Mouse (Mus musculus): ENCODE results near the gene Otof. TPM values are rescaled to one million over a fixed set of nuclear protein-coding genes. Genes with fewer than 3 reads are reported as not detected.

Gene Otof
- polyA plus RNA-seq, 1 experiment = 0.23 TPM

GRCm38 (mm10) chr5:30465861-30466260 is 4.1 kb upstream of the Otof start, which contains the start of gene 1700001C02Rik:
TSS of gene 1700001C02Rik (plus strand) at chr5:30466047.
- no peak within 1 kb of the TSS; the same call in 1 of the 2 replicates for H3K27ac ChIP-seq (ENCODE audit: control insufficient read depth, insufficient read depth, low read depth, low read length)
- H3K4me1 ChIP-seq (ENCODE audit: control insufficient read depth, insufficient read depth, low read length) = peaks cover 15% of the 10 kb centered on the region
- H3K36me3 ChIP-seq (ENCODE audit: control insufficient read depth, insufficient read depth, low read length) = no peaks in the 10 kb centered on the region
- no peaks in the 10 kb centered on the region for H3K27me3 ChIP-seq (ENCODE audit: control insufficient read depth, insufficient read depth, low read length)
- H3K4me3 ChIP-seq (ENCODE audit: control insufficient read depth, low read depth, low read length) = peak within 1 kb of the TSS; percentile 88
- TF ChIP-seq CTCF (IDR thresholded peaks at IDR 0.05; ENCODE audit: control insufficient read depth, insufficient read depth, insufficient replicate concordance, low read depth, low read length) (no peak), POLR2A (IDR thresholded peaks at IDR 0.05; ENCODE audit: control insufficient read depth, low read depth, low read length) (peak; percentile 72; the same call in 1 of the 2 replicates)

- no peaks in the 10 kb centered on the region; the same call in 1 of the 2 replicates for H3K4me1 ChIP-seq (ENCODE audit: control insufficient read depth, insufficient read depth, low read length)
- TF ChIP-seq CTCF (IDR thresholded peaks at IDR 0.05; ENCODE audit: control insufficient read depth, insufficient read depth, insufficient replicate concordance, low read depth, low read length) (no peak), POLR2A (IDR thresholded peaks at IDR 0.05; ENCODE audit: control insufficient read depth, low read depth, low read length) (no peak)
- no peak overlapping the region for H3K27ac ChIP-seq (ENCODE audit: control insufficient read depth, insufficient read depth, low read depth, low read length)
- no peak overlapping the region for H3K4me3 ChIP-seq (ENCODE audit: control insufficient read depth, low read depth, low read length)
- no peaks in the 10 kb centered on the region for H3K36me3 ChIP-seq (ENCODE audit: control insufficient read depth, insufficient read depth, low read length)
- H3K27me3 ChIP-seq (ENCODE audit: control insufficient read depth, insufficient read depth, low read length) = no peaks in the 10 kb centered on the region
Observed at GRCm38 (mm10) chr5:30460155-30460554, 1.6 kb downstream of the Otof start.

DNA sequence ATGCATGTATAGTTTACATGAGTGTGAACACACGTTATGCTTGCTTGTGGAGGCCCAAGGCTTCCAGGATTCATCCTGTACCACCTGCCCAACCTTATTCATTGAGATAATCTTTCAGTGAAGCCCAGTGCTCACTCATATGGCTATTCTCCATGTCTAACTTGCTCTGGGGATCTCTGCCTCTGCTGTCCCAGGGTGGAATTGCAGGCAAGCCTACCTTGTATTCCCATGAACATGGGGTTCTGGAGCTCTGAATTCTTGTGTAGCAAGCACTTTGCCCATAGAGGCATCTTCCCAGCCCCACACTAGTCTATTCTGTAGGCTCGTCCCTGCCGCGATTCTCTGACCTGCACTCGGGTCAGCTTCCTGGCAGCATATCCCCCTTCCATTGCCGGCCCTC is 5.7 kb downstream of the Otof start:
- Histone ChIP-seq H3K27ac (ENCODE audit: control insufficient read depth, insufficient read depth, low read depth, low read length) (no peak overlapping the region), H3K4me3 (ENCODE audit: control insufficient read depth, low read depth, low read length) (no peak overlapping the region), H3K27me3 (ENCODE audit: control insufficient read depth, insufficient read depth, low read length) (no peaks in the 10 kb centered on the region), H3K36me3 (ENCODE audit: control insufficient read depth, insufficient read depth, low read length) (no peaks in the 10 kb centered on the region), H3K4me1 (ENCODE audit: control insufficient read depth, insufficient read depth, low read length) (no peaks in the 10 kb centered on the region)
- TF ChIP-seq CTCF (IDR thresholded peaks at IDR 0.05; ENCODE audit: control insufficient read depth, insufficient read depth, insufficient replicate concordance, low read depth, low read length) (no peak), POLR2A (IDR thresholded peaks at IDR 0.05; ENCODE audit: control insufficient read depth, low read depth, low read length) (no peak)

DNA sequence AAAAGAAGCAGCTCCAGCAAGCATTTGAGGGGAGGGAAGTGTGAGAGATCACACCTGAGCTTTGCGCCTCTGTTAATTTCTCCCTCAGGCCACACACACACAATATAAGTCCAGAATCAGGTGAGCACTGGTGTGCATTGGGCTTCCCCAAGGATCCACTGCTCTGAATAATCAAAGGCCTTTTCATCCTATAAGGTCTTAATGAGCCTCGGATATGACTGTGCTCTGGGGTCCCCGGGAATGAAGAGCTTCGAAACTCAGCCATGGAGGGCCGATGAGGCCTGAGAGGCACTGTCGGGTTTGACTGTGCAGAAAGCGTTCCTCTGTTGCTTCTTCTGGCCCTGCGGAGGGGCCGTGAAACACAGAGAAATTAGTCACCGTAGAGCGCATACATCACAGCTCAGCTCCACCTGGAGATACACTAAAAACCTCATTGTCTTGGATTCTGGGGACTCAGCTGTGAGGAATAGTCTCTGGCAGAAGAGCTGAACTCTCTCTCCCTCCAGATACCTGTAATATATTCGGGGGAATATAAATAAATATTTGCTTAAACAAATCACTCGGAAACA is 17.3 kb downstream of the Otof start:
- TF ChIP-seq CTCF (IDR thresholded peaks at IDR 0.05; ENCODE audit: control insufficient read depth, insufficient read depth, insufficient replicate concordance, low read depth, low read length) = no peak
- TF ChIP-seq POLR2A (IDR thresholded peaks at IDR 0.05; ENCODE audit: control insufficient read depth, low read depth, low read length) = no peak
- Histone ChIP-seq H3K27ac (ENCODE audit: control insufficient read depth, insufficient read depth, low read depth, low read length) (no peak overlapping the region), H3K27me3 (ENCODE audit: control insufficient read depth, insufficient read depth, low read length) (no peaks in the 10 kb centered on the region), H3K36me3 (ENCODE audit: control insufficient read depth, insufficient read depth, low read length) (no peaks in the 10 kb centered on the region), H3K4me1 (ENCODE audit: control insufficient read depth, insufficient read depth, low read length) (no peaks in the 10 kb centered on the region), H3K4me3 (ENCODE audit: control insufficient read depth, low read depth, low read length) (no peak overlapping the region)

DNA sequence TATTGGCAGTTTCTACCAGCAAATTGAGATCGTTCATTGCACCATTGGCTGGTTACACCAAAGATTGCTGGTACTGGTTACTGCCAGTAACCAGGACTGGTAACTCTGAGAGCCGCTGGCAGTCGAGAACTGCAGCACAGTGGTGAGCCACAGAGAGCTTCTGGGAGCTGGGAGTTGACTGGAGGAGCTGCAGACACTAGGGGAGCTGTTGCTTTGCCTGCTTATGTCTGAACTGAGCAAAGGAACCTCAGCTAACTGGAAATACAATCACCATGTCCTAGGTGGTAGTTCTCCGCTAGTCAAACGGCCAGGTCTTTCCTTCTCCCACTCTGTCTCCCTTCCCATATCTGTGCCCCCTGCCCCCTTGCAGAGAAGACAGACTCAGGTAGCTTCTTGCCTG is 19.5 kb downstream of the Otof start:
- no peaks in the 10 kb centered on the region for H3K27me3 ChIP-seq (ENCODE audit: control insufficient read depth, insufficient read depth, low read length)
- no peak overlapping the region for H3K27ac ChIP-seq (ENCODE audit: control insufficient read depth, insufficient read depth, low read depth, low read length)
- H3K4me3 ChIP-seq (ENCODE audit: control insufficient read depth, low read depth, low read length) = no peak overlapping the region
- TF ChIP-seq POLR2A (IDR thresholded peaks at IDR 0.05; ENCODE audit: control insufficient read depth, low read depth, low read length) (no peak), CTCF (IDR thresholded peaks at IDR 0.05; ENCODE audit: control insufficient read depth, insufficient read depth, insufficient replicate concordance, low read depth, low read length) (peak; percentile 25; the same call in 1 of the 2 replicates)
- H3K4me1 ChIP-seq (ENCODE audit: control insufficient read depth, insufficient read depth, low read length) = no peaks in the 10 kb centered on the region
- H3K36me3 ChIP-seq (ENCODE audit: control insufficient read depth, insufficient read depth, low read length) = no peaks in the 10 kb centered on the region

DNA sequence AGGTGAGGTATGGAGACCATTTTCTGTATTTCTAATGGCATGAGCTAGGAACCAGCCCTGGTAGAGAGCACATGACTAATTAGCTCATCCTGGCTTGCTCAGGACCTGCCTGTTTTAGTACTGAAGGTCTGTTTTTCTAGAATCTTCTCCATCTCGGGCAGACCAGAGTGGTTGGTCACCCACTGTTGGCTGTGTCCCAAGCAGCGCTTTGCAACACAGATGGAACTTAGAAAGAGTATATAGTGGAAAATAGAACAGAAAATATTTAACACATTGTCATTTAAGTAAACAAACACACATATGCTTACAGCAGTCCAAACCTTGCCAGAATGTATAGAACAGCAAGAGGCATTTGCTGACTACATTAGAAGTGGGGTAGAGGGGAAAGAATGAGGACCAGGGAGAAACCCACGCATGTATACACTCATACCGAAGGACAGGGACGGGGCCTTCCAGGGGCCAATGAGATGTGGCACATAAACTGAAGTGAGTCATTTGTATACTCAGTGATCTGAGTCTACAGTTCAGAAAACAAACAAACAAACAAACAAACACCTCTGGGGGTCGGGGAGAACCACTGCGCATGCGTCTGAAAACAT is 21.3 kb downstream of the Otof start:
- no peaks in the 10 kb centered on the region for H3K27me3 ChIP-seq (ENCODE audit: control insufficient read depth, insufficient read depth, low read length)
- H3K4me1 ChIP-seq (ENCODE audit: control insufficient read depth, insufficient read depth, low read length) = no peaks in the 10 kb centered on the region
- H3K4me3 ChIP-seq (ENCODE audit: control insufficient read depth, low read depth, low read length) = no peak overlapping the region
- H3K27ac ChIP-seq (ENCODE audit: control insufficient read depth, insufficient read depth, low read depth, low read length) = no peak overlapping the region
- no peaks in the 10 kb centered on the region for H3K36me3 ChIP-seq (ENCODE audit: control insufficient read depth, insufficient read depth, low read length)
- TF ChIP-seq POLR2A (IDR thresholded peaks at IDR 0.05; ENCODE audit: control insufficient read depth, low read depth, low read length) (no peak), CTCF (IDR thresholded peaks at IDR 0.05; ENCODE audit: control insufficient read depth, insufficient read depth, insufficient replicate concordance, low read depth, low read length) (no peak)

GRCm38 (mm10) chr5:30438931-30439330 is 22.8 kb downstream of the Otof start:
- Histone ChIP-seq H3K27ac (ENCODE audit: control insufficient read depth, insufficient read depth, low read depth, low read length) (no peak overlapping the region), H3K27me3 (ENCODE audit: control insufficient read depth, insufficient read depth, low read length) (no peaks in the 10 kb centered on the region), H3K36me3 (ENCODE audit: control insufficient read depth, insufficient read depth, low read length) (no peaks in the 10 kb centered on the region), H3K4me1 (ENCODE audit: control insufficient read depth, insufficient read depth, low read length) (no peaks in the 10 kb centered on the region), H3K4me3 (ENCODE audit: control insufficient read depth, low read depth, low read length) (no peak overlapping the region)
- no peak for TF ChIP-seq CTCF (IDR thresholded peaks at IDR 0.05; ENCODE audit: control insufficient read depth, insufficient read depth, insufficient replicate concordance, low read depth, low read length)
- TF ChIP-seq POLR2A (IDR thresholded peaks at IDR 0.05; ENCODE audit: control insufficient read depth, low read depth, low read length) = no peak
